Mouse (Mus musculus) MEL (cell line): ENCODE data around the gene Defb25.

ENCODE experiments used
- CTCF ChIP-seq, 3 experiments: IDR thresholded peaks in 2 of 3; conservative IDR thresholded peaks in 1 of 3; 2 replicates each; pipeline ENCODE4 v1.5.1; 2011 to 2012; ENCODE audit warnings: low read length in 3 of 3, low read depth in 2 of 3, mild to moderate bottlenecking in 2 of 3, improper control_type of control experiment in 1 of 3, inconsistent platforms in 1 of 3, mixed read lengths in 1 of 3, moderate library complexity in 1 of 3; ENCODE audit not compliant: control insufficient read depth in 1 of 3, insufficient read depth in 1 of 3, poor library complexity in 1 of 3, severe bottlenecking in 1 of 3
- E2F4 ChIP-seq: IDR thresholded peaks from 2 replicates; pipeline ENCODE4 v1.6.1; 2011; ENCODE audit warnings: low read depth, low read length, improper control_type of control experiment, borderline replicate concordance
- EP300 ChIP-seq, 2 experiments: IDR thresholded peaks; 2 replicates each; pipeline ENCODE4 v1.6.1; 2011; ENCODE audit warnings: improper control_type of control experiment in 2 of 2, low read length in 2 of 2, low read depth in 1 of 2, mild to moderate bottlenecking in 1 of 2
- GATA1 ChIP-seq: IDR thresholded peaks from 2 replicates; pipeline ENCODE4 v1.6.1; 2011; ENCODE audit warnings: low read depth, low read length, improper control_type of control experiment
- KAT2A ChIP-seq: conservative IDR thresholded peaks from 2 replicates; pipeline ENCODE4 v1.6.1; 2012; ENCODE audit warnings: low read depth, low read length, improper control_type of control experiment, inconsistent platforms
- MAFK ChIP-seq: IDR thresholded peaks from 2 replicates; pipeline ENCODE4 v1.6.1; 2011; ENCODE audit warnings: low read depth, mild to moderate bottlenecking, low read length, improper control_type of control experiment, borderline replicate concordance
- MAX ChIP-seq: IDR thresholded peaks from 2 replicates; pipeline ENCODE4 v1.6.1; 2011; ENCODE audit warnings: low read length, improper control_type of control experiment
- NRF1 ChIP-seq: IDR thresholded peaks from 2 replicates; pipeline ENCODE4 v1.6.1; 2014; ENCODE audit warnings: low read depth, mild to moderate bottlenecking, inconsistent platforms, low read length, improper control_type of control experiment, moderate library complexity; ENCODE audit not compliant: poor library complexity, insufficient read depth, severe bottlenecking
- POLR2A ChIP-seq, 2 experiments: IDR thresholded peaks; 2 replicates each; pipeline ENCODE4 v1.6.1; 2011 to 2012; ENCODE audit warnings: low read length in 2 of 2, mild to moderate bottlenecking in 2 of 2, control low read depth in 1 of 2, improper control_type of control experiment in 1 of 2, low read depth in 1 of 2, moderate library complexity in 1 of 2; ENCODE audit not compliant: control insufficient read depth in 1 of 2, insufficient read depth in 1 of 2, poor library complexity in 1 of 2
- POLR2AphosphoS2 ChIP-seq: IDR thresholded peaks from 2 replicates; pipeline ENCODE4 v1.6.1; 2011; ENCODE audit warnings: low read length, improper control_type of control experiment
- POLR2AphosphoS5 ChIP-seq: IDR thresholded peaks from 2 replicates; pipeline ENCODE4 v1.6.1; 2012; ENCODE audit warnings: low read depth, borderline replicate concordance, mild to moderate bottlenecking, inconsistent platforms, low read length, moderate library complexity, mixed read lengths
- TAL1 ChIP-seq: IDR thresholded peaks from 2 replicates; pipeline ENCODE4 v1.6.1; 2012; ENCODE audit warnings: mild to moderate bottlenecking, inconsistent platforms, low read length, moderate library complexity, mixed read lengths
- UBTF ChIP-seq: IDR thresholded peaks from 2 replicates; pipeline ENCODE4 v1.6.1; 2012; ENCODE audit warnings: low read depth, mild to moderate bottlenecking, inconsistent platforms, low read length, improper control_type of control experiment, moderate library complexity, borderline replicate concordance; ENCODE audit not compliant: insufficient read depth
- ZKSCAN1 ChIP-seq: IDR thresholded peaks from 2 replicates; pipeline ENCODE4 v1.6.1; 2012; ENCODE audit warnings: low read depth, mild to moderate bottlenecking, inconsistent platforms, low read length, improper control_type of control experiment, moderate library complexity

- TF ChIP-seq CTCF (IDR thresholded peaks at IDR 0.05 in 2 of 3, conservative IDR thresholded peaks at IDR 0.05 in 1 of 3; ENCODE audit: control insufficient read depth in 1 of 3, insufficient read depth in 1 of 3, low read depth in 2 of 3, low read length in 3 of 3, poor library complexity in 1 of 3, severe bottlenecking in 1 of 3) = no peak
- no peak for TF ChIP-seq POLR2A (IDR thresholded peaks at IDR 0.05; ENCODE audit: control insufficient read depth in 1 of 2, insufficient read depth in 1 of 2, low read depth in 1 of 2, low read length in 2 of 2, poor library complexity in 1 of 2)
- TF ChIP-seq E2F4 = no peak
- no peak for TF ChIP-seq POLR2AphosphoS5
- no peak for TF ChIP-seq TAL1
- TF ChIP-seq UBTF = no peak
- TF ChIP-seq MAFK = no peak
- no peak for TF ChIP-seq POLR2AphosphoS2
- TF ChIP-seq KAT2A = no peak
- no peak for TF ChIP-seq EP300 (IDR thresholded peaks at IDR 0.05; ENCODE audit: low read depth in 1 of 2, low read length in 2 of 2)
- no peak for TF ChIP-seq MAX
- TF ChIP-seq NRF1 = no peak
- no peak for TF ChIP-seq ZKSCAN1
- TF ChIP-seq GATA1 = no peak
Measured at GRCm38 (mm10) chr2:152620367-152621134, 2.3 kb downstream of the Defb25 start.
